Mouse (Mus musculus): ENCODE data around the gene Cmpk2.
"Not testable (repeated sequence)": the region's sequence is repeated elsewhere in the genome, so short reads cannot be mapped to it uniquely, and the experiment has no call there.

Gene Cmpk2

DNA sequence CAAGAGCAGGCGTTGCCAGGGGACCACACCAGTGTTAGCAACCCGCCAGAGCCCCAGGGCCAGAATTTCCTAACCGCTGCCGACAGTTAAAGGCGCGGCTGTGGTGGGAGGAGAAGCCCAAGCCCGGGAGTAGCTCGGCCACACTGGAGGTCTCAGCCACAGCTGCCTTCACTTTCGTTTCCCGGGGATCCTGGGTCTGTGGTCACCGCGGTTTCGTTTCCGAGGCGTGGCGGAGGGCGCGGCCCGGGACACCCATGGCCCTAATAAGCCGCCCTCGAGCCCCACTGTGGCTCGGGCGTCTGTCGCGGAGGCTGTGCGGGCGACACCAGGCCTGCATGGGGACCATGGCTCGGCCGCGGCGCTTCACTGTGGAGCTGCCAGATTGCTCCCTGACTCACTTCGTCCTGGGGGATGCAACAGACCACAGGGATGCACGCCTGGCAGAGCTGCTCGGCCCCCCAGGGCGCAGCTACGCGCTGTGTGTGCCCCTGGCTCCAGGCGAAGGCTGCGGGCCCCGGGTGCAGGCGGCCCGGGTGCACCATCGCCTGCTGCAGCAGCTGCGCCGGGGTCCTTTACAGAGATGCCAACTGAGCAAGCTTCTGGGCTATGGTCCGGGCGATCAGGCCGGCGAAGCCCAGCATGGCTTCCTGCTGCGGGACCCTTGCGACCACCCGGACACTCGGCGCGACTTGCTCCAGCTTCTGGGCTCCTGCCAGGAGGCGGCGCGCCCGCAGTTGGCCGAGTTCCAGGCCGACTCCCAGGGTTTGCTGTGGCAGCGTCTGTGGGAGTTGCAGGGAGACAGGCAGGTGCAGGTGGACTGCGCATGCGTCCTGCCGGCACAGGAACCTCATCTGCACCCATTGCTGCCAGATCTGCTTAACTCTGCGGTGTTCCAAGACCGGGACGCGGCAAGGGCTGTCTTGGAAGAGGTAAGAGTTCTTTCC is at the start of gene Cmpk2:
Cmpk2 (plus strand) TSS at position 107 of the 944 bp plus-strand sequence.
- DNase-seq (ENCODE audit: low spot score), result peak; percentile 77

DNA sequence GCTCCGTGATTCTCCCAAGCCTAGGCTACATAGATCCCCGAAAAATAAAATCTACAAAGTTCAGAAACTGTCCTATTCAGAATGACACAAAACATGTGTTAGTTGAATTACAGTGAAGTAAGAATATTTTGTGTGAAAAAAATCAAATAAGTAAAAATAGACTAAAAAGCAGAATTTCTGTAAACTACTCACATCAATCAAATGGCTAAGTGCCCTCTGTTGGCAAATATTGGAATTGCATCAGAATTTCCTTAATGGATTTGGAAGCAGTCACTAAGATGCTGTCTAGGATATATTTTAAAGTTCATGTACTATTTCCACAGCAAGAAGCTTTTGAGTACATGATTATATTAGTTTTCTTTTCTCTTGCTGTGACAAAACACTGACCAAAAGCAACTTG is 44.2 kb upstream of the Cmpk2 start:
- DNase-seq (ENCODE audit: low spot score), result peak; percentile 33

DNA sequence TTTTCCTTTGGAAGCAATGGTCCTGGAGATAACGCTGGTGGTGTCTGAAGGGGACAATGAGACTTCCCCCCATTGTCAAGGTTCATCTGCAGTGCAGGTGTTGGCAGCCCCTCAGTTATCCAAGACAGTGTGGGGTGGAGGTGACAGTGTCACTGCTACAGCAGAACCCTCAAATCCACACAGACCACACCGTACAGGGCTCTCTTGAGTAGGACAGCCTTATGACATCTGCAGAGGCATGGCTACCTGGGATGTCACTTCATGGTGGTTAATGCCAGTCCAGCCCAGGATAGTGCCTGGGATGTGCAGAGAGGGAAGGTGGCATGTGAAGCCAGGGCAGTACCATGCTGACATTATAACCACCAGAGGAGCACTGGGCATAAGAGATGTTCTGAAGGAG is 40.2 kb upstream of the Cmpk2 start:
- DNase-seq (ENCODE audit: low spot score), result not testable (repeated sequence)

DNA sequence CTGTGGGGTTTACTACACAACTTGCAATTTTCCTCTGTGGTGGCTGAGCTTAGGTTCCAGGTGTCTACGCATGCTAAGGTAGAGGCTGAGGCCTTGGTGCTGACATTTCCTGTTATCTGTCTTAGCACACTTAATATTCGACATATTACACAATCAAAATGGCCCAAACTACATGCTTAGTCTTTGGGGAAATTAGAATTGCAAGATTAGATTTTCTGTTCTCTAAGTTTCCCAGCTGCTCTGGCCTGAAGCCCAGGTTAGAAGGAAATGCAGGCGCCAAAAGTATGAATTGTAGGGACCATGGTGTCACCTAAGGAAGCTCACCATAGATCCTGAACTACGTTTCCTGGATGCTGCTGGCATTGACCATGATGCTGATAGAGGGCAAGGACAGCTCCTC is 32.7 kb upstream of the Cmpk2 start:
- DNase-seq (ENCODE audit: low spot score), result no peak

DNA sequence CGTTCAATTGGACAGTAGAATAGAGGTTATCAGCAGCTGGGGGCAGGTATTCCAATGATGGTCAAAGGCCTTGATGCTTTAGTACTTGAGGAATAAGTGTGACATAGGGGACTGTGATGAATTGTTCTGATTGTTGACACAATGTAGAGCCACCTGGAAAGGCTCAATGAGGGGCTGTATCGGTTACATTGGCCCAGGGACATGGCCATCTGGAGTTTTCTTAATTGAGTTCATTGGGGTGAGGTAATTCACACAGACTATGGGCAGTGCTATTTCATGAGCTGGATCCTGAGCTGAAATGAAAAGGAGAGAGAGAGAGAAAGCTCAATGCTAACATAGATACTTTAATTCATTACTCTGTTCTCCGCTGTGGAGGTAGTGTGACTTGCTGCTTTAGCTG is 31.1 kb upstream of the Cmpk2 start:
- DNase-seq (ENCODE audit: low spot score), result no peak

DNA sequence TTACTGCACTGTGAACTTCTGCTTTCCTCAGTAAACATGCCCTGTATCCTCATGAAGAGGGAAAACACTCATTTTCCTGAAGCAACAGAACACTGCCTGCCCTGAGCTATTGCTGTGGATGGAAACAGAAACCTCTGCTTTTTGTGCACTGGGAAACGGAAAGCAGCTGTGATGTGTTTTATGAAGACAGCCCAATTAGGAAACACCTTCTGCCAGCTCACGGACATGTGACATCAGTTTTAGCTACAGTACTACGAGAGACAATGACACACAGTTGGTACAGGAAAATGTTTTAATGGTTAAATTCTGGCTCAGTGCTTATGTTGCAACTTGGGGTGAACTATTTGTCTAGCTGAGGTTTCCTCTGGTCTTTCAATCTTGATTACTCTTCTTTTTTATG is 29.6 kb upstream of the Cmpk2 start:
- no peak for DNase-seq (ENCODE audit: low spot score)

DNA sequence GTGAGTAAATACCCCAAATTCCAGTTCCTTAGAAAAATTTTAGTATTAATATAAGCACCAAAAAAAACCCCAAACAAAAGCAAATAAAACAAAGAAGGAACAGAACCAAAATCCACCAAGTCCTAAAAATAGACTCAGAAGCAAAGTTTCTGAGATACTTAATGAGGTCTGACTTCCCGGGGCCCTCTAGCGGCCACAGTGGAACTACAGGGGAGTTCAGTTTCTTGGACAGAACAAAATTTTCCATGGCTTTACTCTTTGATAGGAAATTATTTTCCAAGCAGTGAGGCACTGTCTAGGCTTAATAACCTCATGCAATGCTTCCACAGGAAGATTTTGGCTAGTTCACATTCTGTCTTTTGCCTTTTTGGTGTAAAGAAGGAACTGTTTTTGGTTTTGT is 24.9 kb upstream of the Cmpk2 start:
- DNase-seq (ENCODE audit: low spot score), result peak; percentile 54

DNA sequence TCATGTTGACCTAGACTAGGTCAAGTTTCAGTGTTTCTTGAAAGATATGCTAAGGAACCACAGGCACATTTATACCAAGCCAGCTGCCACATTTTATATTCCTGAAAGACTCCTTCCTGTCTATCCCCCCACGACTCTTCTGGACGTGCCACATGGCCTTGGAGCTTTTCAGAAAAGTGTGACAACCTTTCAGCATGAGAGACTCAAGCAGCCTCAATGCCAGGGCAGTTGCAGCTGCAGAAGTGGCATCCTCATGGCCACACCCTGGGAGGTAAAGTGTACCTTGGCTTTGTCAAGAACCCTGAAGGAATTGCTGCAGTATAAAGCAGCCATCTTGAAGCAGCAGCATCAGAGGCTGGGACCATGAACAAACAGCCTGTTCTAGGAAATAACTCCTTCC is 24.5 kb upstream of the Cmpk2 start:
- no peak for DNase-seq (ENCODE audit: low spot score)

DNA sequence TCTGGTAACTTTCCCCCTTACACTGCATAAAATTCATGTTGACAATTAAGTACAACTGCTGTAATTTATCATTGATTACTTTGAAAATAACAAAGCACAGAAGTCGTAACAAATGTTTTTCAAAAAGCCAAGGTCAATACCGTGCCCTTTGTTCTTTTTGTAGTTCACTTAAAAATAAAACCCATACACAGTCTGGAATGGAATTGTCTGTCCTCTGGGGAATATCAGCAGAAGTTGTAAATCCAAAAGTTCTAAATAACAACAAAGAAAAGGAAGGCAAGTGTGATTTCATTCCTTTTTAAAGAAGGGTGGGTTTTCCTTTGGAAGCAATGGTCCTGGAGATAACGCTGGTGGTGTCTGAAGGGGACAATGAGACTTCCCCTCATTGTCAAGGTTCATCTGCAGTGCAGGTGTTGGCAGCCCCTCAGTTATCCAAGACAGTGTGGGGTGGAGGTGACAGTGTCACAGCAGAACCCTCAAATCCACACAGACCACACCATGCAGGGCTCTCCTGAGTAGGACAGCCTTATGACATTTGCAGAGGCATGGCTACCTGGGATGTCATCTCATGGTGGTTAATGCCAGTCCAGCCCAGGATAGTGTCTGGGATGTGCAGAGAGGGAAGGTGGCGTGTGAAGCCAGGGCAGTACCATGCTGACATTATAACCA is 22.5 kb upstream of the Cmpk2 start:
- no peak for DNase-seq (ENCODE audit: low spot score)

DNA sequence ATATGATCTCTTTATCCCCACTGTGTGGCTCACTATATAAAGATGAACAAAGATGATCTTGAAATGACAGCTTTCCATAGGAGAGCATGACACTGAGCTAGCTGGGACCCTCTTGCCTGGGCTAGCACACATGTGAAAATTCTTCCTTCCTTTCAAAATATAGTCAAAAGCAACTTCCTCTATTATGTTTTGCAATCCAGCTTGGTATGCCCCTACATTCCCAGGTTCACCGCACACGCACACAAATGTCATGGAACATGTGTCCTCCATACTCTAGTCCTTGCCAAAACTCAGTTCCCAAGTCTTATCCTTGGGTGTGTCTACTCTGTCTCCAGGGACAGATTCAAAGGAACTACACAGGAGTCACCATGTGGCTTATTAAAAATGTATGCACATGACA is 19.5 kb upstream of the Cmpk2 start:
- DNase-seq (ENCODE audit: low spot score), result no peak

DNA sequence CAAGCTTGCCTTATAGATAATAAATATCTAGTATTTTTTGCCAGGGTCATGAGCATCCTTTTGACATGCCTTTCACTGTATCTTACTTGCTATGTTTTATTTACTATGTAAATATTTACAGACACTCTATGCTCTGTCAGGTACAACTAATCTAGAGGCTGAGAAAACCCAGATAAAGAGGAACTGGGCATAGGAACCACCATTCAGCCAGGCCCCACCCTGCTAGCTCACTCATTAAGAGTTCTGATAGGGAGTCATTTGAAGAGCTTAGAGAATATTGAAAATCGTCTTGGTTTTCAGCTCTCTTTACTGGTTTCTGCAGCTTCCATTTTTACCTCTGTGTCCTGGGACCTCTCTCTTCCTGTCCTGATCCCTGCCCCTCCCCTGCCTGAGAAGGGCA is 17.9 kb upstream of the Cmpk2 start:
- no peak for DNase-seq (ENCODE audit: low spot score)

DNA sequence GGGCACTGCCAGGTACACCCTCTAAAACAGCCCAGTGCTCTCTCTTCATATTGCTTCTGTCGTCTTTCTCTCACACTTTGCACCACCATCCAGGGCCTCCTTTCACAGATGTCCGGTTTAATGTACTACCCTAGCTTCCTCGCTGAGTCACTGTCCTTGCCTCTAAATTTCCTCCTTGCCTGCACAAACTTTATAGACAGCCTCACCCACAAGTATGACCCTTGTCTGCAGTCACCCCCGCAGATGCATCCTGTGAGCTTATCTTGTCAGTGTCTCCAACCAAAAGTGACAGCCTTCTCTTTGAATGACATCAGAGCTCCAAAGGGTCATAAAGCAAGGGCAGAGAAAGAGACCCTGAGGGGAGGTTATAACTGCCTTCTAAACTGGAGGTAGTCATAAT is 16.1 kb upstream of the Cmpk2 start:
- no peak for DNase-seq (ENCODE audit: low spot score)

DNA sequence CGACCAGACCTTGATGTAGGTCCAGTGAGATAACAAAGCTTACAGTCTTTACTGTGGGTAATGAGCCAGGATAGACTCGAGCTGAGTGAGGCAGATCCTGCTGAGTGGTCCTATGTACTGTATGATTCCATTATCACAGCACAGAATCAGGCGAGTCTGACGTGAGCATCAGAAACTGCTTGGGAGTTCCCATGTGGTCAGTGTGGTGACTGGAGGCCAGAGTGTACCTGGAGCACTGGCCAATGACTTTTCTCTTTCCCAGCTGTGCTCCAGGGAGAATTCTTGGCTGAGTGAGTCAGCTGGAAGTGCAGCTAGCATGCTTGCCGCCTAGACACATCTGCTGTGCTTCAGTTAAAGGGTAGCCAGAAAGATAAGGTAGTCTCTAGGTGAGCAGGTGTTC is 14.3 kb upstream of the Cmpk2 start:
- no peak for DNase-seq (ENCODE audit: low spot score)

DNA sequence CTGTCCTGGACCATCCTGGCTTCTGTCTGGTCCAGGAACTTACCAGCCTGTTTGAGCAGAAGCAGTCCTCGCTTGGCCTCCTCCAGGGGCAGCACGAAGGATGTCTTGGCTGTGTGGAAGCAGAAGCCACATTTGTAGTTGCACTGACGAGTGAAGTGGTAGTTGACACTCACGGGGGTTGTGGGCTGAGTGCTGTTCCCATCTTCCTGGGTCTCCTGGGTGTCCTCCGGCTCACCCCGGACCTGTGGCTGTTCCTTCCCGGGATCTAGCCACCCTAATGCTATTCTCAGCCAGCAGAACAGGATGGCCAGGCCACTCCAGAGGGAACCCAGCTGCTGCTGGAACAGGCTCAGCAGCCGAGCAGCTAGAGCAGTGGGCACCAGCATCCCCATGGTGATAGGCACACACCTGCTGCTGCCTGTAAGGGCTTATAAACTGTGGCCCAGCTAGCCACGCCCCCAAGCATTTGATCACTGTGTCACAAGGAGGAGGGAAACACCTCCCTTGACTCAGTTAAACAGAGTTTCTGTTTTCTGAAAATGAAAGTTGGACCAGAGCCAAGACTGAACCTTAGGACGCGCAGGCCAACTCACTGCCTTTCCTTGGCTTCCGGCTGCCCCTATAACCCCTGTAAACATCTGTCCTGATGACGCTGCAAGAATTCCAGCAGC is 12.8 kb upstream of the Cmpk2 start, which contains the start of gene Rsad2:
Rsad2 (minus strand) TSS at position 425 of the 671 bp plus-strand sequence.
- DNase-seq (ENCODE audit: low spot score), result peak; percentile 66

DNA sequence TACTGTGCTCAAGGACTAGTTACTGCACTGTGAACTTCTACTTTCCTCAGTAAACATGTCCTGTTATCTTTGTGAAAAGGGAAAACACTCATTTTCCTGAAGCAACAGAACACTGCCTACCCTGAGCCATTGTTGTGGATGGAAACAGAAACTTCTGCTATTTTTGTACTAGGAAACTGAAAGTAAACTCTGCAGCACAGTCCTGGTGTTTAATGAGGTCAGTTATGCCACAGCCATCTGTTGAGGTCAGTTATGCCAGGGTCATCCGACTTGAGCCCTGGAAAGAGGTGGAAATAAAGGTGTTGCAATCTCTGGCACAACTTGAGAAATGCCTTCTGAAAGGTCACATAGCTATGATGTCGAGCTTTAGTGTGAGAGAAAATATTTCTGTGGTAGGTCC is 8.9 kb upstream of the Cmpk2 start:
- no peak for DNase-seq (ENCODE audit: low spot score)

DNA sequence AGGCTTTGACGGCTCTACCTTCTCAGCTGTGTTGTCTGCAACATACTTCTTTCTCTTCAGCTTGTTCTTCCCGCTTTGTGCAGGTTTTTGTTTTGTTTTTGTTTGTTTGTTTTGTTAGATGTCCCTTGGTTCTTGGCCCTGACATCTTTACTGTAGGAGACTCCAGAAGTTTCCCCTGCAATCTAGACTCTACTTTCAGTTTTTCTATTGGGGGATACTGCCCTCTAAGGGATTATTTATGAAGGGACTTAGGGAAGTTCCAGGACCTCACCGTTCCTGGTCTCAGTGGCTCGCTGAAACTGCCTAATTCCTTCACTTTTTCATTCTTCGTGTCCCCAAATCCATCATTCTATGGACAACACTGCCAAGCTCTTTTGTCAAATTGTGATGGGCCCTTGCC is 3.4 kb upstream of the Cmpk2 start:
- DNase-seq (ENCODE audit: low spot score), result no peak

DNA sequence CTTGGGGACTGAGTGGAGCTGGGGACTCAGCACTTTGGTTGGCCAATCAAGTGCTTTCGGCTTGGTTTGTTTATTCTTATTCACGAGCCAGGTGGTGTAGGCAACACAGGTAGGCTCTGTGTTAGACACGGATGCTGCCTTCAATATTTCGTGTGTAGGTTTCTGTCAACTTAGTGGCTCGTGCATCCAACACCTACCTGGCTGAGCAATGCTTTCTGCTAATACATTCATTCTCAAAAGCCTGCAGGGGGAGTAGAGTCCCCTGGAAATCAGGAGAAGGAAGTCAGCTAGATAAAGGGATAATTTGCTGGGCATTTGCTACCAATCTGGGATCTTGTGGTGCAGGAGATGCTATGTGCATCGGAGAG is 1.0 kb downstream of the Cmpk2 start:
- DNase-seq (ENCODE audit: low spot score), result peak; percentile 45

DNA sequence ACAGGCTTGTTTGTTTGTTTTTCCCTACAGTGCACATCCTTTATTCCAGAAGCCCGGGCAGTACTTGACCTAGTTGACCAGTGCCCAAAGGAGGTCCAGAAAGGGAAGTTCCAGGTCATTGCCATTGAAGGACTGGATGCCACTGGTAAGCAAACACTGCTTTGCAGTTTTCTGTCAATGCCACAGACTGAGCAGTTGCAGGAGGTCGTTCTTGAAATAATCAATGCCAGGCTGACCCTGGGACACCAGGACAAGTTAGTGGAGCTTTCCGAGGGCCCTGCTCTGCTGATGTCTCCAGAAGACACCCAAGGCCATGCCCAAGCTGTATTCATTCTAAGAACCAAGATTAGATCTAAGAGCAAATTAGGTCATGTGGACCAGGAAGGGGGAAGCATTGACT is 2.4 kb downstream of the Cmpk2 start:
- no peak for DNase-seq (ENCODE audit: low spot score)

DNA sequence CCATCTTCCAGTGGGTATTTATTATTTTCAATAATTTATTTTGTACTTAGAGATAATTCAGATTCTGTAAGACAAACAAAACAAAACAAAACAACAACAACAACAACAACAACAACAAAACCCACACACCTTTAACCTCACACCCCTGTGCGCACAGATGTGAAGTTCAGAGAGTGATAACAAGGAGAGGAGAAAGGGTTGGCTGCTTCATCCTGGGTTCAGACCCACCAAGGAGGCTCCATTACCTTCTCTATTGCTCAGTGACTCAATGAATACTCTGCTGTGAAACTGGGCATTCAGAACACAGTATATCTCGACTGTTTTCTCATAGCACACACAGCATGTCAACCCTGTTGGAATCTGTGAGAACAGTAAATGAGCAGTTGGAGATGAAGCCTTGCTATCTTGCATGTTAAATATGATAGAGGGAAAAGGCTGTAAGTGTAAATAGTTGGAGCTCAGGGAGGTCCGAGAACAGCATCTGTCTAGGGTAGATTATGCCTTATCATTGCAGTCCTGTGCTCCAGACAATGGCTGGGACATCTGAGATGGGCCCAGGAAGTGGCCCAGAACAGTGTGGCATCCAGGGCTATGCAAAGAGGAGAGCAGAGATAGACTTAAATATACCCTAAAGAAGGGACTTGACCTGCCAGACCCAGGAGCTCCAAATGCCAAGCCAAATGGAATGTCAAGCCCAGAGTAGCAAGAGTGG is 3.9 kb downstream of the Cmpk2 start:
- DNase-seq (ENCODE audit: low spot score), result no peak

DNA sequence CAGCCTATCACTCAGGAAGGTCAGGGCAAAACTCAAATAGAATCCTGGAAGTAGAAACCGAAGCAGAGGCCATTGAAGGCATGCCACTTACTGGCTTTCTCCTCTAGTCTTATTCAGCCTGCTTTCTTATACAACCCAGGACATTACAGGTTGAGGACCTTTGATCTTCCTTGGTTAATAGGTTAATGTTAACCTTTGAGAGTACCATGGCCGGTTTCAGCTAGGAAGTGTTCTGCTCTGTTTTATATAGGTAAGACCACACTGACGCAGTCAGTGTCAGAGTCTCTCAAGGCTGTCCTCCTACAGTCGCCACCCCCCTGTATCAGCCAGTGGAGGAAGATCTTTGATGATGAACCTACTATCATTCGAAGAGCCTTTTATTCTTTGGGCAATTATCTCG is 4.7 kb downstream of the Cmpk2 start:
- no peak for DNase-seq (ENCODE audit: low spot score)

DNA sequence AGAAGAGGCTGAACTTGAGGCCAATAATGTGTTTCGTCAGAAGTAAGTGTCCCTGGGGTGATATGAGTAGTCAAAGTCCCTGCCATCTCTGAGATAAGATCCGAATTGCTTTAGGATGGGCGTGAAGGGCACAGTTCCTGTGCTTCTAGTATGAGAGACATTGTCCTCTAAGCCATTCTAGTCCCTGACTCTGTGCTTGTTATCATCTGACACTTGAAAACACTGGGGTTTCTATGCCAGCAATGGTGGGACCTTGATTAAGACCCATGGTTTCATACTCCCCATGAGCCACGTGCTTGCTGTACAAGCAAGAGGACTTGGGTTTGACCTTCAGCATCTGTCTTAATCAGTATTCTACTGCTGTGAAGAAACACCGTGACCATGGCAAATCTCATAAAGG is 8.2 kb downstream of the Cmpk2 start:
- DNase-seq (ENCODE audit: low spot score), result no peak

Data from MN1 (cell line).